In the genomic region with DNA sequence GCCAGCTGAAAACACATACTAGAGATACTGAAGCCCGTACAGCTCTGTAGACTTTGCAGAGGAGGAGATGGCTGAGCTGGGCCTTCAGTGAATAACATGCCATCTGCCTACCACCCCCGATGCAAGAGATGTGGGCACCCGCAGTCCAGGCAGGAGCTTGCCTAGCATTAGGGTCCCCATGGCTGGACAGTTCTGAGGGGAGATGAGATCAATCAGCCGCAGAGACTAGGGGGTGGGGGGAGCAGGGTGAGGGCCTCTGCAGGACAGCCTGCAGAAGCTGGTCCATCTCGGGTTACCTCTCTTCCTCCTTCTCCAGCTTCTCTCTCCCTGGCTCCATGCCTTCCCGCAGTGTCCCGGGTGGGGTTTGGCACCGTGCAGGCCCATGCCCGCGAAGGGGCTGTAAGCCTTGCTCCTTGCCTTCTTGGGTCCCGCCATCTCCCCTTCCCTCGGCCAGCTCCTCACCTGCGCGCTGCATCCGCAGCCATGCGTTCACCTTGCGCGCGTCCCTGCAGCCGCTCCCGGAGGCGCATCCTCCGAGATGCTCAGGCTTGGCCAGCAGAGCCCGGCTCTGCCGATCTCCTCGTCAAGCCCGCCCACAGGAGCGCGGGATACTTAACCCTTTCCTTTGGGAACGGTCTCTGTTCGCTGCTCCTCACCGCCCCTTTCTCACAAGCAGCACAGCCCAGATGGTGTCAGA, we compare ENCODE assay signal across 8 mouse cellular contexts. TPM values are rescaled to one million over a fixed set of nuclear protein-coding genes. Genes with fewer than 3 reads are reported as not detected.
DNase-seq lines count a peak whose midpoint lies in the region; ATAC-seq and TF ChIP-seq lines count a peak whose summit lies in the region.

Prrt3 (minus strand) TSS at position 544 of the 697 bp plus-strand sequence.

- peaks cover 54% of the 10 kb centered on the region for H3K27me3 ChIP-seq in liver, embryonic 11.5 days (replicated peaks; ENCODE audit: control insufficient read depth, insufficient read depth, low read length)
- H3K27me3 ChIP-seq in embryonic facial prominence, embryonic 10.5 days (replicated peaks; ENCODE audit: low read depth, poor library complexity, severe bottlenecking): peaks cover 54% of the 10 kb centered on the region
- no peaks in the 10 kb centered on the region for H3K27me3 ChIP-seq in hindbrain, postnatal 0 days (ENCODE audit: insufficient read depth, low read length)
- H3K27me3 ChIP-seq in stomach, postnatal 0 days (ENCODE audit: control insufficient read depth, insufficient read depth, low read length): 0 out of 2 replicates have a peak, but pooled peaks cover 3% of the 10 kb centered on the region

- peak within 1 kb of the TSS; percentile 38 for H3K4me2 ChIP-seq in liver, embryonic 11.5 days
- H3K4me2 ChIP-seq in hindbrain, postnatal 0 days (ENCODE audit: low read depth, low read length): peak within 1 kb of the TSS; percentile 61
- peak within 1 kb of the TSS; percentile 44 for H3K4me2 ChIP-seq in stomach, postnatal 0 days (replicated peaks; ENCODE audit: low read depth)

- WGBS in liver, embryonic 11.5 days: 11% methylated on average over 32 of the region's 32 CpGs
- 2% methylated on average over 32 of the region's 32 CpGs for WGBS in embryonic facial prominence, embryonic 10.5 days
- WGBS in hindbrain, postnatal 0 days: 2% methylated on average over 32 of the region's 32 CpGs
- 4% methylated on average over 25 of the region's 32 CpGs for WGBS in stomach, postnatal 0 days

- no peak for DNase-seq in liver, embryonic 11.5 days (ENCODE audit: low spot score)
- DNase-seq in liver: no peak
- DNase-seq in embryonic facial prominence, embryonic 10.5 days (ENCODE audit: low spot score): peak; percentile 69
- DNase-seq in hindbrain, postnatal 0 days (ENCODE audit: low spot score): peak; percentile 85
- peak; percentile 54 for DNase-seq in mesoderm, embryonic 11.5 days (ENCODE audit: low read depth, low spot score)
- no peak for DNase-seq in stomach, postnatal 0 days (ENCODE audit: low spot score)
- DNase-seq in thymus, postnatal 25 days: no peak
- DNase-seq in thymus, postnatal 10 days (ENCODE audit: low spot score in 2 of 2): no peak

- no peaks in the 10 kb centered on the region for H3K36me3 ChIP-seq in liver, embryonic 11.5 days (ENCODE audit: control insufficient read depth, insufficient read depth, low read length)
- no peaks in the 10 kb centered on the region for H3K36me3 ChIP-seq in embryonic facial prominence, embryonic 10.5 days (replicated peaks)
- no peaks in the 10 kb centered on the region for H3K36me3 ChIP-seq in hindbrain, postnatal 0 days (ENCODE audit: insufficient read depth, low read length)
- H3K36me3 ChIP-seq in stomach, postnatal 0 days (ENCODE audit: control insufficient read depth, insufficient read depth, low read length): no peaks in the 10 kb centered on the region

- H3K9ac ChIP-seq in liver, embryonic 11.5 days (ENCODE audit: low read depth, low read length): no peak within 1 kb of the TSS
- H3K9ac ChIP-seq in hindbrain, postnatal 0 days (replicated peaks; ENCODE audit: low read length): peak within 1 kb of the TSS; percentile 62
- peak within 1 kb of the TSS; percentile 13; the same call in 1 of the 2 replicates for H3K9ac ChIP-seq in stomach, postnatal 0 days (ENCODE audit: low read length)

- TF ChIP-seq EP300 in stomach, postnatal 0 days (optimal IDR thresholded peaks at IDR 0.05): no peak

- no peaks in the 10 kb centered on the region for H3K9me3 ChIP-seq in liver, embryonic 11.5 days (ENCODE audit: control insufficient read depth, low read length)
- H3K9me3 ChIP-seq in embryonic facial prominence, embryonic 10.5 days: no peaks in the 10 kb centered on the region
- H3K9me3 ChIP-seq in hindbrain, postnatal 0 days (ENCODE audit: low read length): no peaks in the 10 kb centered on the region
- no peaks in the 10 kb centered on the region for H3K9me3 ChIP-seq in stomach, postnatal 0 days (ENCODE audit: control insufficient read depth, low read length)

- H3K27ac ChIP-seq in liver, embryonic 11.5 days (ENCODE audit: low read depth, low read length): no peak within 1 kb of the TSS
- H3K27ac ChIP-seq in embryonic facial prominence, embryonic 10.5 days (replicated peaks): peak within 1 kb of the TSS; percentile 62
- H3K27ac ChIP-seq in hindbrain, postnatal 0 days: peak within 1 kb of the TSS; percentile 62; the same call in 1 of the 2 replicates
- no peak within 1 kb of the TSS for H3K27ac ChIP-seq in stomach, postnatal 0 days (replicated peaks)

- 0 out of 2 replicates have a peak, but pooled peaks cover 3% of the 10 kb centered on the region for H3K4me1 ChIP-seq in liver, embryonic 11.5 days (replicated peaks; ENCODE audit: control insufficient read depth, insufficient read depth, low read length)
- peaks cover 12% of the 10 kb centered on the region for H3K4me1 ChIP-seq in embryonic facial prominence, embryonic 10.5 days
- H3K4me1 ChIP-seq in hindbrain, postnatal 0 days (ENCODE audit: insufficient read depth, low read length): no peaks in the 10 kb centered on the region
- no peaks in the 10 kb centered on the region for H3K4me1 ChIP-seq in stomach, postnatal 0 days (replicated peaks; ENCODE audit: control insufficient read depth, insufficient read depth)

- peak within 1 kb of the TSS; percentile 5 for H3K4me3 ChIP-seq in liver, embryonic 11.5 days (ENCODE audit: low read depth, low read length)
- H3K4me3 ChIP-seq in embryonic facial prominence, embryonic 10.5 days: peak within 1 kb of the TSS; percentile 60
- H3K4me3 ChIP-seq in hindbrain, postnatal 0 days (ENCODE audit: low read length): peak within 1 kb of the TSS; percentile 52
- H3K4me3 ChIP-seq in stomach, postnatal 0 days (ENCODE audit: low read depth, low read length): peak within 1 kb of the TSS; percentile 28

- no peak for ATAC-seq in liver, embryonic 11.5 days (replicated peaks; ENCODE audit: low FRiP score)
- ATAC-seq in hindbrain, postnatal 0 days: peak; percentile 90
- 0 out of 2 replicates have a peak, but pooled peaks have one; percentile 21 for ATAC-seq in stomach, postnatal 0 days (ENCODE audit: low FRiP score, low TSS enrichment)

- no peak for TF ChIP-seq CTCF in hindbrain, postnatal 0 days (IDR thresholded peaks at IDR 0.05; ENCODE audit: low read depth)
- no peak for TF ChIP-seq CTCF in stomach, postnatal 0 days (IDR thresholded peaks at IDR 0.05; ENCODE audit: low read depth)

RNA-seq across cellular contexts. Expression of gene Prrt3, which starts in this region (rescaled TPM):
- polyA plus RNA-seq in liver, embryonic 11.5 days (2014; fragmentation: Nextera tagmentation; extraction: Ambion mirVana): 0.16 TPM in 2 replicates
- polyA plus RNA-seq in embryonic facial prominence, embryonic 10.5 days (2016; fragmentation: Nextera tagmentation; extraction: Ambion mirVana): 2.1 and 2.2 TPM in 2 replicates
- total RNA-seq in hindbrain, postnatal 0 days (2014; rRNA removed): 40.4 and 41.7 TPM in 2 replicates
- 15.7 and 15.8 TPM in 2 replicates for polyA plus RNA-seq in hindbrain, postnatal 0 days (2015; fragmentation: Nextera tagmentation; extraction: Ambion mirVana)
- polyA plus RNA-seq in stomach, postnatal 0 days (2015; fragmentation: Nextera tagmentation; extraction: Ambion mirVana): 0.36 and 0.42 TPM in 2 replicates

Comparison
In these comparisons a context has a peak if more than half of its experiments do, and no peak if none do; other contexts are left out.
1. Peak in ATAC-seq, H3K4me3 ChIP-seq, H3K9ac ChIP-seq and H3K4me2 ChIP-seq in stomach, postnatal 0 days; RNA of the gene not detected or under 1 TPM.
2. DNase-seq: peak in embryonic facial prominence, embryonic 10.5 days (single experiment), hindbrain, postnatal 0 days (single experiment) and mesoderm, embryonic 11.5 days (single experiment); none in liver, embryonic 11.5 days (single experiment), liver (single experiment), stomach, postnatal 0 days (single experiment), thymus, postnatal 25 days (single experiment) and thymus, postnatal 10 days (0 of 2).
3. H3K27ac ChIP-seq: peak in embryonic facial prominence, embryonic 10.5 days (single experiment) and hindbrain, postnatal 0 days (single experiment); none in liver, embryonic 11.5 days (single experiment) and stomach, postnatal 0 days (single experiment).
4. H3K4me3 ChIP-seq: peak in every context shown above with its lines; median percentile 60 in embryonic facial prominence, embryonic 10.5 days; 52 in hindbrain, postnatal 0 days; 28 in stomach, postnatal 0 days; 5 in liver, embryonic 11.5 days.
5. Peak in every context shown above with its lines, with median percentiles within 50 percentile points of each other: H3K4me2 ChIP-seq.